Mouse (Mus musculus): ENCODE results near the gene Glb1l3. TPM values are rescaled to one million over a fixed set of nuclear protein-coding genes. Genes with fewer than 3 reads are reported as not detected.
A peak's percentile ranks its signal among the peaks of the same experiment; 100 is the strongest.

Glb1l3 gene
- polyA plus RNA-seq, 1 experiment from 2014 or later: not detected

GRCm38 (mm10) chr9:26798731-26799130 lies 62.0 kb downstream of the Glb1l3 start:
- Histone ChIP-seq H3K27me3 (ENCODE audit: control insufficient read depth, insufficient read depth, low read length) (no peaks in the 10 kb centered on the region), H3K4me2 (ENCODE audit: low read depth, severe bottlenecking) (no peak overlapping the region), H3K9me3 (ENCODE audit: control insufficient read depth, low read length) (no peaks in the 10 kb centered on the region), H3K4me1 (ENCODE audit: control insufficient read depth, insufficient read depth, low read length) (no peaks in the 10 kb centered on the region), H3K4me3 (ENCODE audit: low read depth, low read length) (no peak overlapping the region), H3K36me3 (ENCODE audit: control insufficient read depth, insufficient read depth, low read length) (no peaks in the 10 kb centered on the region), H3K9ac (ENCODE audit: low read length) (no peak overlapping the region), H3K27ac (replicated peaks; ENCODE audit: low read depth, low read length) (no peak overlapping the region)
- WGBS: 78% methylated on average over 1 of the region's 1 CpGs
- DNase-seq (ENCODE audit: low spot score) (no peak), ATAC-seq (ENCODE audit: insufficient number of reproducible peaks, low FRiP score, low TSS enrichment, low read depth) (no peak)

- Histone ChIP-seq H3K9me3 (ENCODE audit: control insufficient read depth, low read length) (no peaks in the 10 kb centered on the region), H3K4me2 (ENCODE audit: low read depth, severe bottlenecking) (no peak overlapping the region), H3K4me3 (ENCODE audit: low read depth, low read length) (no peak overlapping the region), H3K36me3 (ENCODE audit: control insufficient read depth, insufficient read depth, low read length) (no peaks in the 10 kb centered on the region), H3K9ac (ENCODE audit: low read length) (no peak overlapping the region), H3K27ac (replicated peaks; ENCODE audit: low read depth, low read length) (no peak overlapping the region), H3K27me3 (ENCODE audit: control insufficient read depth, insufficient read depth, low read length) (no peaks in the 10 kb centered on the region), H3K4me1 (ENCODE audit: control insufficient read depth, insufficient read depth, low read length) (no peaks in the 10 kb centered on the region)
- DNase-seq (ENCODE audit: low spot score) (no peak), ATAC-seq (ENCODE audit: insufficient number of reproducible peaks, low FRiP score, low TSS enrichment, low read depth) (no peak)
- WGBS: 91% methylated on average over 3 of the region's 3 CpGs
Observed at GRCm38 (mm10) chr9:26798205-26798604, 62.5 kb downstream of the Glb1l3 start.

GRCm38 (mm10) chr9:26792829-26793228 lies 67.9 kb downstream of the Glb1l3 start:
- 78% methylated on average over 3 of the region's 3 CpGs for WGBS
- no peak for ATAC-seq (ENCODE audit: insufficient number of reproducible peaks, low FRiP score, low TSS enrichment, low read depth)

GRCm38 (mm10) chr9:26783414-26783975 lies 77.2 kb downstream of the Glb1l3 start:
- Histone ChIP-seq H3K27me3 (ENCODE audit: control insufficient read depth, insufficient read depth, low read length) (no peaks in the 10 kb centered on the region), H3K4me1 (ENCODE audit: control insufficient read depth, insufficient read depth, low read length) (no peaks in the 10 kb centered on the region), H3K9ac (ENCODE audit: low read length) (no peak overlapping the region), H3K36me3 (ENCODE audit: control insufficient read depth, insufficient read depth, low read length) (no peaks in the 10 kb centered on the region), H3K9me3 (ENCODE audit: control insufficient read depth, low read length) (no peaks in the 10 kb centered on the region), H3K4me3 (ENCODE audit: low read depth, low read length) (no peak overlapping the region), H3K4me2 (ENCODE audit: low read depth, severe bottlenecking) (no peak overlapping the region), H3K27ac (replicated peaks; ENCODE audit: low read depth, low read length) (no peak overlapping the region)
- no peak for DNase-seq (ENCODE audit: low spot score)
- no peak for ATAC-seq (ENCODE audit: insufficient number of reproducible peaks, low FRiP score, low TSS enrichment, low read depth)
- 74% methylated on average over 7 of the region's 7 CpGs for WGBS

More at GRCm38 (mm10) chr9:26792829-26793228, 67.9 kb downstream of the Glb1l3 start:
- Histone ChIP-seq H3K27me3 (ENCODE audit: control insufficient read depth, insufficient read depth, low read length) (no peaks in the 10 kb centered on the region), H3K4me3 (ENCODE audit: low read depth, low read length) (no peak overlapping the region), H3K4me1 (ENCODE audit: control insufficient read depth, insufficient read depth, low read length) (no peaks in the 10 kb centered on the region), H3K9me3 (ENCODE audit: control insufficient read depth, low read length) (no peaks in the 10 kb centered on the region), H3K27ac (replicated peaks; ENCODE audit: low read depth, low read length) (no peak overlapping the region), H3K4me2 (ENCODE audit: low read depth, severe bottlenecking) (no peak overlapping the region), H3K36me3 (ENCODE audit: control insufficient read depth, insufficient read depth, low read length) (no peaks in the 10 kb centered on the region), H3K9ac (ENCODE audit: low read length) (no peak overlapping the region)
- DNase-seq (ENCODE audit: low spot score): no peak

- WGBS: 85% methylated on average over 7 of the region's 7 CpGs
- H3K9ac ChIP-seq (ENCODE audit: low read length): no peak overlapping the region
Observed at GRCm38 (mm10) chr9:26778421-26778820, 82.3 kb downstream of the Glb1l3 start.

GRCm38 (mm10) chr9:26776122-26776902 lies 84.4 kb downstream of the Glb1l3 start:
- no peak overlapping the region for H3K4me2 ChIP-seq (ENCODE audit: low read depth, severe bottlenecking)
- H3K4me1 ChIP-seq (ENCODE audit: control insufficient read depth, insufficient read depth, low read length): no peaks in the 10 kb centered on the region
- H3K27me3 ChIP-seq (ENCODE audit: control insufficient read depth, insufficient read depth, low read length): no peaks in the 10 kb centered on the region
- ATAC-seq (ENCODE audit: insufficient number of reproducible peaks, low FRiP score, low TSS enrichment, low read depth) (no peak), DNase-seq (ENCODE audit: low spot score) (peak; percentile 49)
- H3K9me3 ChIP-seq (ENCODE audit: control insufficient read depth, low read length): no peaks in the 10 kb centered on the region
- H3K9ac ChIP-seq (ENCODE audit: low read length): no peak overlapping the region
- no peak overlapping the region for H3K4me3 ChIP-seq (ENCODE audit: low read depth, low read length)
- WGBS: 66% methylated on average over 6 of the region's 6 CpGs
- no peaks in the 10 kb centered on the region for H3K36me3 ChIP-seq (ENCODE audit: control insufficient read depth, insufficient read depth, low read length)
- no peak overlapping the region for H3K27ac ChIP-seq (replicated peaks; ENCODE audit: low read depth, low read length)

More at GRCm38 (mm10) chr9:26778421-26778820, 82.3 kb downstream of the Glb1l3 start:
- Histone ChIP-seq H3K36me3 (ENCODE audit: control insufficient read depth, insufficient read depth, low read length) (no peaks in the 10 kb centered on the region), H3K9me3 (ENCODE audit: control insufficient read depth, low read length) (no peaks in the 10 kb centered on the region), H3K27ac (replicated peaks; ENCODE audit: low read depth, low read length) (no peak overlapping the region), H3K4me3 (ENCODE audit: low read depth, low read length) (no peak overlapping the region), H3K4me2 (ENCODE audit: low read depth, severe bottlenecking) (no peak overlapping the region), H3K4me1 (ENCODE audit: control insufficient read depth, insufficient read depth, low read length) (no peaks in the 10 kb centered on the region), H3K27me3 (ENCODE audit: control insufficient read depth, insufficient read depth, low read length) (no peaks in the 10 kb centered on the region)
- DNase-seq (ENCODE audit: low spot score) (no peak), ATAC-seq (ENCODE audit: insufficient number of reproducible peaks, low FRiP score, low TSS enrichment, low read depth) (no peak)

- H3K4me1 ChIP-seq (ENCODE audit: control insufficient read depth, insufficient read depth, low read length): no peaks in the 10 kb centered on the region
- no peak overlapping the region for H3K4me3 ChIP-seq (ENCODE audit: low read depth, low read length)
- ATAC-seq (ENCODE audit: insufficient number of reproducible peaks, low FRiP score, low TSS enrichment, low read depth) (no peak), DNase-seq (ENCODE audit: low spot score) (no peak)
- no peaks in the 10 kb centered on the region for H3K9me3 ChIP-seq (ENCODE audit: control insufficient read depth, low read length)
- no peak overlapping the region for H3K4me2 ChIP-seq (ENCODE audit: low read depth, severe bottlenecking)
- H3K27ac ChIP-seq (replicated peaks; ENCODE audit: low read depth, low read length): no peak overlapping the region
- no peak overlapping the region for H3K9ac ChIP-seq (ENCODE audit: low read length)
- WGBS: 82% methylated on average over 2 of the region's 2 CpGs
- H3K27me3 ChIP-seq (ENCODE audit: control insufficient read depth, insufficient read depth, low read length): no peaks in the 10 kb centered on the region
- H3K36me3 ChIP-seq (ENCODE audit: control insufficient read depth, insufficient read depth, low read length): no peaks in the 10 kb centered on the region
Observed at GRCm38 (mm10) chr9:26775700-26776099, 85.0 kb downstream of the Glb1l3 start.

GRCm38 (mm10) chr9:26768181-26768580 lies 92.5 kb downstream of the Glb1l3 start:
- H3K9me3 ChIP-seq (ENCODE audit: control insufficient read depth, low read length): no peaks in the 10 kb centered on the region
- H3K27ac ChIP-seq (replicated peaks; ENCODE audit: low read depth, low read length): no peak overlapping the region
- DNase-seq (ENCODE audit: low spot score) (no peak), ATAC-seq (ENCODE audit: insufficient number of reproducible peaks, low FRiP score, low TSS enrichment, low read depth) (no peak)
- H3K36me3 ChIP-seq (ENCODE audit: control insufficient read depth, insufficient read depth, low read length): no peaks in the 10 kb centered on the region
- no peak overlapping the region for H3K4me3 ChIP-seq (ENCODE audit: low read depth, low read length)
- H3K9ac ChIP-seq (ENCODE audit: low read length): no peak overlapping the region
- H3K4me1 ChIP-seq (ENCODE audit: control insufficient read depth, insufficient read depth, low read length): no peaks in the 10 kb centered on the region
- H3K4me2 ChIP-seq (ENCODE audit: low read depth, severe bottlenecking): no peak overlapping the region
- WGBS: 90% methylated on average over 3 of the region's 3 CpGs
- H3K27me3 ChIP-seq (ENCODE audit: control insufficient read depth, insufficient read depth, low read length): no peaks in the 10 kb centered on the region
